Mouse (Mus musculus) lung, postnatal 36 days (tissue): Measurements from ENCODE around the gene Fam102a.

Experiments used
- DNase-seq: peaks from one replicate; pipeline ENCODE4 v3.0.0; 2022; ENCODE audit warnings: mixed read lengths

Fam102a gene

DNA sequence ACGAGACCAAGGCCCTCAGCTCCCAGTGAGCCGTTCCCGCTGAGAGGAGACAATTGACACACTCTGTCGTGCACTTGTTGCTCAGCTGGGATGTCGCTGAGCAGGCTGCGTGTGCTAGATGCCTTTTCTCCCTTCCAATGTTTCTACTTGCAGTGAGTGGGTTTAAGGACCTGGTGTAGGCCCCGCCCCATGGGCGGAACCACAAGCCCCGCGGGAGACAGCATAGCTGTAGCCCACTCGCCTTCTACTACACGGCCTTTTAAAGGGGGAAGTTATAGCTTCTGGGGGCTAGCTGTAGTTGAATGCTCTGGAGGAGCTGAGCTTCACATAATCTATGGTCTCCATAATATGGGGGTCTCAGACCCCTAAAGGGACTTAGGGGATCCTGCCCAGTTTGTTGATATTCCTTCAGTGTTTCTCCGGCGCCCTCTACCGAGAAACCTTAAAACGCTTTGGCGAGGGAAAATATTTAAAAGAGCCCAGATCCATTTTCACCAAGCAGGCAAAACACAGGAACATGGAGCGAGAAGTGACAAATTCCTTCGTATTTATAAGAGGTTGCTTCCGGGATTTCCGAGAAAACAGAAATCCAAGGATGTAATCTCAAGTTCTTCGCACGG, 75.6 kb downstream of the Fam102a start:
- peak; percentile 76 for DNase-seq

DNA sequence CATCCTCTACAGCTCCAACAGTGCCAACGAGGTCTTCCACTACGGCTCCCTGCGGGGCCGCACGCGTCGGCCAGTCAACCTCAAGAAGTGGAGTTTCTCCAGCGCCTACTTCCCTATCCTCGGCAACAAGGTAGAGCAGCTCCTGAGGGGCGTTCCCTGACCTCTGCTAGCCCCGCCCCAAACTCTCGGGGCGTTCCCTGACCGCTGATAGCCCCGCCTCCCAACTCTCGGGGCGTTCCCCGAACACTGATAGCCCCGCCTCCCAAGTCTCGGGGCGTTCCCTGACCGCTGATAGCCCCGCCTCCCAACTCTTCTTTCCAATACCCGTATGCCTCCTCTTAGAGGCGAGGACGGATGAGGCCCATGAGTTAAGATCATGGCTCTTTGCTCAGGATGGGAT, 77.1 kb downstream of the Fam102a start:
- no peak for DNase-seq

DNA sequence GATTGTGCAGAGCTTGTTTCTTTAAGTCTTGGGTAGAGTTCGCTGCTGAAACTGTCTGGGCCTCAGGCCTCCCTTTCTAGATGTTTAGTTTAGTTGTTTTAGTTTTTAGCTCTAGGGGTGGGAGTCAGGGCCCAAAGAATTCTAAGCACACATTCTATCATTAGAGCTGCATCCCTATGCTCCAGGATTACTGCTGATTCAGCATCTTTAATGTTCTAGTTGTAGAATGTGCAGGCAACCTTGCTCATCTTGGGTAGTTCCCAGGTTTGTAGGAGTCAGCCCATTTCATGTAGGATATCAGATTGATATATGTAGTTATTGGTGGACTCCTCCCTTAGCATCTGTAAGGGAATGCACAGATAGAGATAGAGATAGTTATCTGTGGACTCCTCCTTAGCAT, 82.0 kb downstream of the Fam102a start:
- no peak for DNase-seq

DNA sequence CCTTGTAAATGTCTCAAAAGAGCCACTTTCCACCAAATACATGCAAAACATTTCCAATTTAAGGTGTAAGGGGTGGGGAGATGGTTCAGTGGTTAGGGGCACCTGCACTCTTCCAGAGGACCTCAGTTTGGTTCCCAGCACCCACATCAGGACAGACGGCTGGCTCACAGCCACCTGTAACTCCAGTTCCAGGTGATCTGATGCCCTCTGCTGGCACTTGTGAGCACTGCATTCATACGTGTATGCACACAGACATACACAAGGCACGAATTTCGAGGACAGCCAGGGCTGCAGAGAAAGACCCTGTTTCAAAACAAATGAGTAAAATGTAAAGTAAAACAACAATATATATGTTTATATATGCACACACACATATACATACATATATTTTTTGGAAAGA, 82.5 kb downstream of the Fam102a start:
- no peak for DNase-seq

GRCm38 (mm10) chr2:32618051-32618450, 82.9 kb downstream of the Fam102a start:
- no peak for DNase-seq
